Comparison of ENCODE assay signal across 16 mouse cellular contexts in genomic region chr7:123405619-123406018, GRCm38 (mm10). TPM values are rescaled to one million over a fixed set of nuclear protein-coding genes. Genes with fewer than 3 reads are reported as not detected.
A peak's percentile ranks its signal among the peaks of the same experiment; 100 is the strongest.
DNase-seq lines count a peak whose midpoint lies in the region; ATAC-seq and TF ChIP-seq lines count a peak whose summit lies in the region.
"Had no signal": no experiment of that assay in that cellular context is flagged by ENCODE, and none has a peak within 500 bp of the region (broad histone marks: within the 10 kb centered on the region; RNA-seq: fewer than 3 reads in every experiment).

No protein-coding gene starts in this region.

- H3ac ChIP-seq in C2C12 (ENCODE audit: control insufficient read depth, insufficient read length, low read depth) = no peak overlapping the region

- peak; percentile 69; the same call in 1 of the 2 replicates for ATAC-seq in heart, embryonic 12.5 days (ENCODE audit: insufficient number of reproducible peaks, low FRiP score)
- ATAC-seq in liver, embryonic 15.5 days (ENCODE audit: insufficient read depth) = peak; percentile 49
- ATAC-seq in hindbrain, embryonic 16.5 days = no peak

- no peaks in the 10 kb centered on the region for H3K9me3 ChIP-seq in heart, embryonic 12.5 days (replicated peaks)
- no peaks in the 10 kb centered on the region for H3K9me3 ChIP-seq in liver, embryonic 15.5 days (replicated peaks)
- no peaks in the 10 kb centered on the region for H3K9me3 ChIP-seq in hindbrain, embryonic 16.5 days (ENCODE audit: control insufficient read depth, low read length)
- H3K9me3 ChIP-seq: limb, embryonic 12.5 days; stomach, embryonic 15.5 days had no signal

- H3K27ac ChIP-seq in heart, embryonic 12.5 days (ENCODE audit: poor library complexity, severe bottlenecking) = peak overlapping the region; percentile 81
- H3K27ac ChIP-seq in liver, embryonic 15.5 days (replicated peaks) = 0 out of 2 replicates have a peak overlapping the region, but pooled peaks have one; percentile 3
- H3K27ac ChIP-seq in hindbrain, embryonic 16.5 days (ENCODE audit: low read depth, low read length) = no peak overlapping the region
- H3K27ac ChIP-seq: hindbrain, embryonic 14.5 days; limb, embryonic 12.5 days; stomach, embryonic 15.5 days had no signal

- H3K4me1 ChIP-seq in heart, embryonic 12.5 days (replicated peaks) = peaks cover 28% of the 10 kb centered on the region
- H3K4me1 ChIP-seq in liver, embryonic 15.5 days (replicated peaks) = peaks cover 27% of the 10 kb centered on the region
- no peaks in the 10 kb centered on the region for H3K4me1 ChIP-seq in hindbrain, embryonic 16.5 days (ENCODE audit: control insufficient read depth, insufficient read depth, low read depth, low read length)
- H3K4me1 ChIP-seq: limb, embryonic 12.5 days; stomach, embryonic 15.5 days had no signal

- H3K4me2 ChIP-seq in heart, embryonic 12.5 days = no peak overlapping the region
- H3K4me2 ChIP-seq in liver, embryonic 15.5 days = no peak overlapping the region
- no peak overlapping the region for H3K4me2 ChIP-seq in hindbrain, embryonic 16.5 days (ENCODE audit: low read length)
- H3K4me2 ChIP-seq: hindbrain, embryonic 14.5 days; limb, embryonic 12.5 days; stomach, embryonic 15.5 days had no signal

- H3K27me3 ChIP-seq in C2C12 (ENCODE audit: control insufficient read depth, insufficient read depth, insufficient read length) = no peaks in the 10 kb centered on the region
- H3K27me3 ChIP-seq in heart, embryonic 12.5 days (replicated peaks) = no peaks in the 10 kb centered on the region
- no peaks in the 10 kb centered on the region for H3K27me3 ChIP-seq in liver, embryonic 15.5 days
- no peaks in the 10 kb centered on the region for H3K27me3 ChIP-seq in hindbrain, embryonic 16.5 days (replicated peaks; ENCODE audit: control insufficient read depth, insufficient read depth, low read length)
- H3K27me3 ChIP-seq: limb, embryonic 12.5 days; stomach, embryonic 15.5 days had no signal

- H3K79me3 ChIP-seq in C2C12 (ENCODE audit: low read depth) = no peaks in the 10 kb centered on the region

- peak; percentile 62 for DNase-seq in 3T3-L1 (ENCODE audit: low read depth, low spot score)
- no peak for DNase-seq in embryo, embryonic 11 days
- DNase-seq in layer of hippocampus, adult 18-20 months (ENCODE audit: low spot score in 2 of 2) = no peak
- DNase-seq: layer of hippocampus, adult 9-11 months; lung, postnatal 4 days; right cerebral cortex, postnatal 4 days had no signal

- 15% methylated on average over 3 of the region's 3 CpGs for WGBS in heart, embryonic 12.5 days
- WGBS in liver, embryonic 15.5 days (ENCODE audit: insufficient replicate concordance) = 43% methylated on average over 3 of the region's 3 CpGs
- 92% methylated on average over 3 of the region's 3 CpGs for WGBS in hindbrain, embryonic 16.5 days

- no peak overlapping the region for H3K9ac ChIP-seq in heart, embryonic 12.5 days
- no peak overlapping the region for H3K9ac ChIP-seq in liver, embryonic 15.5 days
- H3K9ac ChIP-seq in hindbrain, embryonic 16.5 days (ENCODE audit: low read depth, low read length) = no peak overlapping the region
- H3K9ac ChIP-seq: hindbrain, embryonic 14.5 days; limb, embryonic 12.5 days; stomach, embryonic 15.5 days had no signal

- H3K4me3 ChIP-seq in C2C12 (ENCODE audit: insufficient read depth, poor library complexity, severe bottlenecking) = no peak overlapping the region
- H3K4me3 ChIP-seq in heart, embryonic 12.5 days = no peak overlapping the region
- no peak overlapping the region for H3K4me3 ChIP-seq in liver, embryonic 15.5 days (replicated peaks)
- H3K4me3 ChIP-seq in hindbrain, embryonic 16.5 days (ENCODE audit: low read length) = no peak overlapping the region
- H3K4me3 ChIP-seq: limb, embryonic 12.5 days; stomach, embryonic 15.5 days had no signal

- no peak for TF ChIP-seq CTCF in C2C12 (IDR thresholded peaks at IDR 0.05; ENCODE audit: control insufficient read depth, insufficient read depth, insufficient read length)

- peaks cover 15% of the 10 kb centered on the region for H3K36me3 ChIP-seq in C2C12 (ENCODE audit: control insufficient read depth, insufficient read depth)
- H3K36me3 ChIP-seq in heart, embryonic 12.5 days = peaks cover 30% of the 10 kb centered on the region
- H3K36me3 ChIP-seq in liver, embryonic 15.5 days (replicated peaks) = peaks cover 29% of the 10 kb centered on the region
- 0 out of 2 replicates have a peak, but pooled peaks cover 8% of the 10 kb centered on the region for H3K36me3 ChIP-seq in hindbrain, embryonic 16.5 days (ENCODE audit: control insufficient read depth, insufficient read depth, low read length)

- no peaks in the 10 kb centered on the region for H3K79me2 ChIP-seq in C2C12 (ENCODE audit: control insufficient read depth, insufficient read depth)

TF ChIP-seq in C2C12, 6 proteins besides CTCF, POLR2A, EP300 and RAD21:
- TF ChIP-seq MAX (IDR thresholded peaks at IDR 0.05) (no peak), USF1 (IDR thresholded peaks at IDR 0.05; ENCODE audit: low read depth) (peak; percentile 52), FOSL1 (IDR thresholded peaks at IDR 0.05; ENCODE audit: insufficient read depth, low read length, poor library complexity, severe bottlenecking) (no peak), CEBPB (IDR thresholded peaks at IDR 0.05; ENCODE audit: low read depth) (no peak), MYOG (IDR thresholded peaks at IDR 0.05; ENCODE audit: control insufficient read depth, extremely low read depth, insufficient read length) (no peak), MYOD1 (IDR thresholded peaks at IDR 0.05; ENCODE audit: control insufficient read depth, insufficient read length, low read depth) (peak; percentile 55)

RNA-seq across cellular contexts. Expression of gene Arhgap17, which starts 35.9 kb away (rescaled TPM):
- polyA plus RNA-seq in C2C12 (2012; fragmentation: generic; extraction: Trizol) = 17.3 TPM
- 23.0 and 25.4 TPM in 2 replicates for polyA plus RNA-seq in heart, embryonic 12.5 days (2016; fragmentation: Nextera tagmentation; extraction: Ambion mirVana)
- polyA plus RNA-seq in liver, embryonic 15.5 days (2015; fragmentation: Nextera tagmentation; extraction: Ambion mirVana) = 10.2 and 10.3 TPM in 2 replicates
- 8.8 and 11.2 TPM in 2 replicates for polyA plus RNA-seq in hindbrain, embryonic 16.5 days (2015; fragmentation: Nextera tagmentation; extraction: Ambion mirVana)
- total RNA-seq in layer of hippocampus, adult 18-20 months (2021) = 10 to 100 TPM; 24.5 to 25.2 TPM

RNA-seq across cellular contexts. Expression of gene Lcmt1, which starts 36.0 kb away (rescaled TPM):
- polyA plus RNA-seq in C2C12 (2012; fragmentation: generic; extraction: Trizol) = 29.5 TPM
- 37.5 and 38.5 TPM in 2 replicates for polyA plus RNA-seq in heart, embryonic 12.5 days (2016; fragmentation: Nextera tagmentation; extraction: Ambion mirVana)
- polyA plus RNA-seq in liver, embryonic 15.5 days (2015; fragmentation: Nextera tagmentation; extraction: Ambion mirVana) = 21.2 and 22.3 TPM in 2 replicates
- polyA plus RNA-seq in hindbrain, embryonic 16.5 days (2015; fragmentation: Nextera tagmentation; extraction: Ambion mirVana) = 104 and 112 TPM in 2 replicates
- 10 to 100 TPM; 87.2 to 98.6 TPM for total RNA-seq in layer of hippocampus, adult 18-20 months (2021)

RNA-seq across cellular contexts. Expression of gene Aqp8, which starts 56.5 kb away (rescaled TPM):
- 0.02 TPM for polyA plus RNA-seq in C2C12 (2012; fragmentation: generic; extraction: Trizol)
- 2.0 and 2.1 TPM in 2 replicates for polyA plus RNA-seq in heart, embryonic 12.5 days (2016; fragmentation: Nextera tagmentation; extraction: Ambion mirVana)
- polyA plus RNA-seq in liver, embryonic 15.5 days (2015; fragmentation: Nextera tagmentation; extraction: Ambion mirVana) = 27.6 and 60.4 TPM in 2 replicates
- polyA plus RNA-seq in hindbrain, embryonic 16.5 days (2015; fragmentation: Nextera tagmentation; extraction: Ambion mirVana) = not detected in 2 replicates
- not detected for total RNA-seq in layer of hippocampus, adult 18-20 months (2021)
- total RNA-seq: midbrain, postnatal 0 days had no signal
- polyA plus RNA-seq: cortical plate, adult 2 months; hindbrain, embryonic 14.5 days; kidney, embryonic 14.5 days; midbrain, postnatal 0 days had no signal
